Mouse (Mus musculus): ENCODE results near the gene Dcun1d3. TPM values are rescaled to one million over a fixed set of nuclear protein-coding genes. Genes with fewer than 3 reads are reported as not detected.

Gene Dcun1d3
- total RNA-seq, 2 experiments from 2014 or later = 22.1 TPM

DNA sequence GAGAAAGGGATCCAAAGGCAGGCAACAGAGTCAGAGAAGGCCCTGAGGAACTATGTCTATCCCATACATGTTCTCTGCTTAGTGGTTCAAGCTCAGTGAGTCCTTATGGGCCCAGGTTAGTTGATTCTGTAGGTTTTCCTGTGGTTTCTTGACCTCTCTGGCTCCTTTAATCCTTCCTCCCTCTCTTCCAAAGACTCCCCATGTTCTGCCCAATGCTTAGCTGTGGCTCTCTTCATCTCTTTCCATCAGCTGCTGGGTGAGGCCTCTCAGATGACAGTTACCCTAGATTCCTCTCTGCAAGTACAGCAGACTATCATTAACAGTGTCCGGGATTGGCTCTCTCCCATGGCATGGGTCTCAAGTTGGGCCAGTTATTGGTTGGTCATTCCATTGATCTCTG, 60.7 kb downstream of the Dcun1d3 start:
- no peak for DNase-seq (ENCODE audit: extremely low spot score in 1 of 2, low spot score in 1 of 2)

DNA sequence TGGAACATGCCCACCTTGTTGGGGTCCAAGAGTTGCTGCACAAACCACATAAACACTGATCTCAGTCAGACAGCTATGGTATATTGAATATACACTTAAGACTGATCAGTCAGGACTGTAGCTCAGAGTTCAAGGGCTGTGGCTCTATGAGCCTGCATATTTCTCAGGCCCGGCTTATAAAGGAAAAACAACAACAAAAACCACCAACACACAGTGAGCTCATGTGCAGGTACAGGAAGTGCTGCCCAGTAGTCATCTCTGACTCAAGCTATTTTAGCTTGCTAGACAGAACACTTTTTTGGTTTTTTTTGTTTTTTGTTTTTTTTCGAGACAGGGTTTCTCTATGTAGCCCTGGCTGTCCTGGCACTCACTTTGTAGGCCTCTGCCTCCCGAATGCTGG, 87.4 kb downstream of the Dcun1d3 start:
- DNase-seq (ENCODE audit: extremely low spot score in 1 of 2, low spot score in 1 of 2) = no peak

DNA sequence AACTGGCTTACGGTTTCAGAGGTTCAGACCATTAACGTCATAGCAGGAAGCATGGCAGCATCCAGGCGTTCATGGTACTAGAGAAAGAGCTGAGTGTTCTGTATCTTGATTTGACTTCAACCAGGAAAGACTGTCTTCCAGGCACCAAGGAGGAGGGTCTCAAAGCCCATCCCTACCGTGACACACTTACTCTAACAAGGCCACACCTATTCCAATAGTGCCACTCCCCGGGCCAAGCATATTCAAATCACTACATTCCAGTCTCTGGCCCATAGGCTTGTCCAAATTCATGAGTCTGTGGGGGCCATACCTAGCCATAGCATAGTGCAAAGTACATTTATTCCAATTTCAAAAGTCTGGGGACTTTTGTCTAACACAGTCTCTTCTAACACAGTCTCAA, 88.7 kb downstream of the Dcun1d3 start:
- DNase-seq (ENCODE audit: extremely low spot score in 1 of 2, low spot score in 1 of 2) = no peak

Other genes starting within 250 kb of the Dcun1d3 start
- not detected for gene Acsm4, start 206.3 kb downstream of the Dcun1d3 start, total RNA-seq (2021)
- gene Thumpd1, start 175.5 kb downstream of the Dcun1d3 start, total RNA-seq (2021) = 10 to 100 TPM; 45.8 to 46.0 TPM
- not detected for gene Acsm3, start 135.4 kb downstream of the Dcun1d3 start, total RNA-seq (2021)
- 1 to 10 TPM; 2.9 to 3.0 TPM for gene Rexo5, start 102.3 kb downstream of the Dcun1d3 start, total RNA-seq (2021)
- 1 to 10 TPM; 8.4 to 8.8 TPM for gene Eri2, start 102.2 kb downstream of the Dcun1d3 start, total RNA-seq (2021)
- 10 to 100 TPM; 10.4 TPM for gene Lyrm1, start 437 bp downstream of the Dcun1d3 start, total RNA-seq (2021)
- gene Dnah3, start 199.0 kb upstream of the Dcun1d3 start, total RNA-seq (2021) = under 1 TPM; 0.05 to 0.45 TPM
- gene Tmem159, start 206.1 kb upstream of the Dcun1d3 start, total RNA-seq (2021) = 10 to 100 TPM; 11.2 to 12.1 TPM
- gene Zp2, start 249.0 kb upstream of the Dcun1d3 start, total RNA-seq (2021) = under 1 TPM in 1 of 2 experiments, not detected in 1; 0.45 TPM

Measured in layer of hippocampus, postnatal 25 days (tissue).